Mouse (Mus musculus) heart, postnatal 0 days (tissue): ENCODE data around the gene Hist1h4i. TPM values are rescaled to one million over a fixed set of nuclear protein-coding genes. Genes with fewer than 3 reads are reported as not detected.

Source experiments
- ATAC-seq: fragments of 200-750 bp; cut with Nextera tagmentation; 2 replicates; pipeline ENCODE4 v1.8.0; 2017; ENCODE audit warnings: low read depth, moderate number of reproducible peaks, moderate library complexity; ENCODE audit not compliant: insufficient read depth
- DNase-seq: peaks from one replicate; pipeline ENCODE4 v3.0.0-alpha.2; 2016; ENCODE audit warnings: low spot score
- H3K27ac ChIP-seq: fragments of 300-500 bp; sonication (generic); 2 replicates; pipeline ENCODE4 v1.5.1; 2014; ENCODE audit warnings: low read depth, mild to moderate bottlenecking
- H3K27me3 ChIP-seq: fragments of 300-500 bp; sonication (generic); 2 replicates; pipeline ENCODE4 v1.6.1; 2014; ENCODE audit warnings: low read length, mixed read lengths; ENCODE audit not compliant: control insufficient read depth, insufficient read depth
- H3K36me3 ChIP-seq: fragments of 300-500 bp; sonication (generic); replicated peaks from 2 replicates; pipeline ENCODE4 v1.6.1; 2014; ENCODE audit warnings: low read length, mixed read lengths; ENCODE audit not compliant: control insufficient read depth, insufficient read depth
- H3K4me1 ChIP-seq: fragments of 300-500 bp; sonication (generic); 2 replicates; pipeline ENCODE4 v1.6.1; 2014; ENCODE audit warnings: antibody characterized with exemption; ENCODE audit not compliant: control insufficient read depth, insufficient read depth
- H3K4me2 ChIP-seq: fragments of 300-500 bp; sonication (generic); 2 replicates; pipeline ENCODE4 v1.6.1; 2014; ENCODE audit warnings: low read depth, mild to moderate bottlenecking, low read length, moderate library complexity
- H3K4me3 ChIP-seq: fragments of 300-500 bp; sonication (generic); 2 replicates; pipeline ENCODE4 v1.5.1; 2014; ENCODE audit warnings: low read depth, low read length
- H3K9ac ChIP-seq: fragments of 300-500 bp; sonication (generic); replicated peaks from 2 replicates; pipeline ENCODE4 v1.6.1; 2014; ENCODE audit warnings: low read depth, low read length, mixed read lengths
- H3K9me3 ChIP-seq: fragments of 300-500 bp; sonication (generic); replicated peaks from 2 replicates; pipeline ENCODE4 v1.6.1; 2016; ENCODE audit warnings: low read length; ENCODE audit not compliant: control insufficient read depth
- CTCF ChIP-seq: IDR thresholded peaks from 2 replicates; pipeline ENCODE4 v1.5.1; 2016; ENCODE audit warnings: antibody characterized with exemption, control low read depth, low read depth
- EP300 ChIP-seq: IDR thresholded peaks from 2 replicates; pipeline ENCODE4 v1.6.1; 2016; ENCODE audit warnings: antibody characterized with exemption, low read depth
- WGBS: fragments of 180-500 bp; shearing (Covaris S2); extraction: QIAGEN DNeasy Blood & Tissue Kit; methylation state at CpG from one replicate; pipeline ENCODE4 v1.1.7; 2014; 5-methylcytosine and 5-hydroxymethylcytosine counted together
- polyA plus RNA-seq: library from polyadenylated mRNA; unstranded; fragments of >200 nt; fragmentation: Nextera tagmentation; extraction: Ambion mirVana; gene quantifications from 2 replicates; pipeline ENCODE4 v1.2.1, GENCODE M21; 2015
- total RNA-seq: library from RNA; depleted of rRNA; stranded (reverse); fragments of >200 nt; gene quantifications from 2 replicates; pipeline ENCODE4 v1.2.3, GENCODE M21; 2014; ENCODE audit warnings: low replicate concordance

Gene Hist1h4i
- total and polyA plus RNA-seq, 2 experiments from 2014 or later = 4.0 to 29.3 TPM

- no peak for DNase-seq
- no peak for TF ChIP-seq EP300
- TF ChIP-seq CTCF = no peak
- Histone ChIP-seq H3K9ac (peak overlapping the region; percentile 52), H3K27ac (no peak overlapping the region), H3K4me2 (peak overlapping the region; percentile 93), H3K4me1 (0 out of 2 replicates have a peak, but pooled peaks cover 2% of the 10 kb centered on the region), H3K27me3 (peaks cover 11% of the 10 kb centered on the region), H3K36me3 (no peaks in the 10 kb centered on the region), H3K9me3 (no peaks in the 10 kb centered on the region), H3K4me3 (peak overlapping the region; percentile 62)
- WGBS = under 1% methylated on average over 44 of the region's 44 CpGs
- peak; percentile 61; the same call in 1 of the 2 replicates for ATAC-seq
Measured at GRCm38 (mm10) chr13:22019934-22020835, 21.0 kb downstream of the Hist1h4i start.

- DNase-seq (no peak), ATAC-seq (peak; percentile 79)
- no peak for TF ChIP-seq EP300
- TF ChIP-seq CTCF = no peak
- Histone ChIP-seq H3K9me3 (no peaks in the 10 kb centered on the region), H3K4me3 (peak overlapping the region; percentile 30; the same call in 1 of the 2 replicates), H3K4me2 (peak overlapping the region; percentile 2; the same call in 1 of the 2 replicates), H3K27ac (no peak overlapping the region), H3K27me3 (peaks cover 49% of the 10 kb centered on the region), H3K4me1 (0 out of 2 replicates have a peak, but pooled peaks cover 2% of the 10 kb centered on the region), H3K36me3 (no peaks in the 10 kb centered on the region), H3K9ac (no peak overlapping the region)
- 18% methylated on average over 27 of the region's 27 CpGs for WGBS
Measured at GRCm38 (mm10) chr13:22015479-22016450, 25.4 kb downstream of the Hist1h4i start.

- H3K9me3 ChIP-seq = no peaks in the 10 kb centered on the region
- DNase-seq = no peak
- no peak for ATAC-seq
- H3K4me1 ChIP-seq = no peaks in the 10 kb centered on the region
- H3K27me3 ChIP-seq = peaks cover 62% of the 10 kb centered on the region
- H3K36me3 ChIP-seq = no peaks in the 10 kb centered on the region
- TF ChIP-seq EP300 (no peak), CTCF (no peak)
- H3K27ac ChIP-seq = no peak overlapping the region
- H3K9ac ChIP-seq = no peak overlapping the region
- peak overlapping the region; percentile 35 for H3K4me2 ChIP-seq
- 10% methylated on average over 17 of the region's 17 CpGs for WGBS
- H3K4me3 ChIP-seq = peak overlapping the region; percentile 30
Measured at GRCm38 (mm10) chr13:22014411-22014845, 26.7 kb downstream of the Hist1h4i start.

GRCm38 (mm10) chr13:22013716-22014115 is 27.4 kb downstream of the Hist1h4i start:
- Histone ChIP-seq H3K9me3 (no peaks in the 10 kb centered on the region), H3K36me3 (no peaks in the 10 kb centered on the region), H3K9ac (no peak overlapping the region), H3K27ac (no peak overlapping the region), H3K4me3 (peak overlapping the region; percentile 30), H3K4me2 (no peak overlapping the region), H3K27me3 (peaks cover 70% of the 10 kb centered on the region), H3K4me1 (no peaks in the 10 kb centered on the region)
- TF ChIP-seq CTCF = no peak
- TF ChIP-seq EP300 = no peak
- DNase-seq = no peak
- 25% methylated on average over 13 of the region's 13 CpGs for WGBS
- ATAC-seq = no peak

- Histone ChIP-seq H3K27ac (no peak within 1 kb of the TSS), H3K9me3 (no peaks in the 10 kb centered on the region), H3K4me1 (peaks cover 6% of the 10 kb centered on the region), H3K27me3 (peaks cover 93% of the 10 kb centered on the region), H3K4me2 (no peak within 1 kb of the TSS), H3K4me3 (no peak within 1 kb of the TSS), H3K9ac (no peak within 1 kb of the TSS), H3K36me3 (no peaks in the 10 kb centered on the region)
- ATAC-seq (no peak), DNase-seq (no peak)
- 33% methylated on average over 7 of the region's 7 CpGs for WGBS
- TF ChIP-seq CTCF = no peak
- no peak for TF ChIP-seq EP300
Measured at GRCm38 (mm10) chr13:22009642-22010041, 31.5 kb downstream of the Hist1h4i start, which contains the start of gene Prss16. Prss16 (minus strand) TSS chr13:22009742.
